Mouse (Mus musculus) adrenal gland, postnatal 36 days (tissue): Measurements from ENCODE around the gene Rspo4. TPM values are rescaled to one million over a fixed set of nuclear protein-coding genes. Genes with fewer than 3 reads are reported as not detected.
A peak's percentile ranks its signal among the peaks of the same experiment; 100 is the strongest.

Experiments
- DNase-seq, 2 experiments: peaks; one replicate each; pipeline ENCODE4 v3.0.0; 2021; ENCODE audit warnings: mixed read lengths in 1 of 2
- long read RNA-seq, 2 experiments: library from polyadenylated mRNA; stranded (forward); transcript quantifications; one replicate each; pipeline ENCODE4 v2.0.0; 2021; ENCODE audit warnings: borderline sequencing depth in 2 of 2
- total RNA-seq, 2 experiments: library from RNA; stranded (reverse); gene quantifications; 2 replicates each; pipeline ENCODE4 v1.2.3; 2021

Gene Rspo4
- total RNA-seq, result under 1 TPM; 0.23 to 0.33 TPM
- long read RNA-seq, experiment 1, result 0 reads
- long read RNA-seq, experiment 2, result 0 reads

GRCm38 (mm10) chr2:151842648-151843226 lies at the start of gene Rspo4:
Rspo4 (plus strand) TSS chr2:151842927.
- peak in 1 of 2 experiments; percentile 7 for DNase-seq

GRCm38 (mm10) chr2:151815586-151815985 lies 27.1 kb upstream of the Rspo4 start:
- no peak for DNase-seq

- no peak for DNase-seq
Observed at GRCm38 (mm10) chr2:151862257-151862810, 19.6 kb downstream of the Rspo4 start.

- DNase-seq, result no peak
Observed at GRCm38 (mm10) chr2:151864941-151865340, 22.2 kb downstream of the Rspo4 start.

GRCm38 (mm10) chr2:151866487-151866886 lies 23.8 kb downstream of the Rspo4 start:
- peak; percentile 63 to 70 for DNase-seq

- no peak for DNase-seq
Observed at GRCm38 (mm10) chr2:151868196-151868595, 25.5 kb downstream of the Rspo4 start.

GRCm38 (mm10) chr2:151874551-151874950 lies 31.8 kb downstream of the Rspo4 start:
- peak; percentile 26 to 42 for DNase-seq

GRCm38 (mm10) chr2:151876012-151876485 lies 33.3 kb downstream of the Rspo4 start:
- DNase-seq, result peak; percentile 46

GRCm38 (mm10) chr2:151878645-151879044 lies 35.9 kb downstream of the Rspo4 start:
- DNase-seq, result no peak

GRCm38 (mm10) chr2:151879760-151880159 lies 37.0 kb downstream of the Rspo4 start:
- DNase-seq, result no peak

GRCm38 (mm10) chr2:151891031-151891430 lies 48.3 kb downstream of the Rspo4 start:
- DNase-seq, result no peak

- DNase-seq, result no peak
Observed at GRCm38 (mm10) chr2:151893122-151893774, 50.5 kb downstream of the Rspo4 start.

GRCm38 (mm10) chr2:151894209-151894980 lies 51.7 kb downstream of the Rspo4 start:
- peak; percentile 32 to 49 for DNase-seq

GRCm38 (mm10) chr2:151895911-151896310 lies 53.2 kb downstream of the Rspo4 start:
- DNase-seq, result no peak

GRCm38 (mm10) chr2:151898106-151898505 lies 55.4 kb downstream of the Rspo4 start:
- peak; percentile 35 to 41 for DNase-seq

GRCm38 (mm10) chr2:151900845-151901244 lies 58.1 kb downstream of the Rspo4 start:
- no peak for DNase-seq

- DNase-seq, result no peak
Observed at GRCm38 (mm10) chr2:151903267-151903666, 60.5 kb downstream of the Rspo4 start.

- DNase-seq, result no peak
Observed at GRCm38 (mm10) chr2:151903933-151904332, 61.2 kb downstream of the Rspo4 start.

GRCm38 (mm10) chr2:151904636-151905035 lies 61.9 kb downstream of the Rspo4 start:
- DNase-seq, result no peak

- no peak for DNase-seq
Observed at GRCm38 (mm10) chr2:151907020-151907419, 64.3 kb downstream of the Rspo4 start.

GRCm38 (mm10) chr2:151909386-151909785 lies 66.7 kb downstream of the Rspo4 start:
- DNase-seq, result no peak

GRCm38 (mm10) chr2:151910498-151910897 lies 67.8 kb downstream of the Rspo4 start:
- DNase-seq, result no peak
